Mouse (Mus musculus) monocyte, adult 2 months (primary cell): ENCODE measurements around the gene Calu.
A peak's percentile ranks its signal among the peaks of the same experiment; 100 is the strongest.
"Not testable (repeated sequence)": the region's sequence is repeated elsewhere in the genome, so short reads cannot be mapped to it uniquely, and the experiment has no call there.

Source experiments
- DNase-seq, 2 experiments: peaks; one replicate each; pipeline ENCODE4 v3.0.0; 2022; ENCODE audit warnings: low spot score in 2 of 2, low read depth in 1 of 2

The Calu gene

GRCm38 (mm10) chr6:29347665-29348370 lies at the start of gene Calu:
Gene Calu, plus strand, starts transcription at chr6:29348069.
- DNase-seq = peak; percentile 95 to 97

DNA sequence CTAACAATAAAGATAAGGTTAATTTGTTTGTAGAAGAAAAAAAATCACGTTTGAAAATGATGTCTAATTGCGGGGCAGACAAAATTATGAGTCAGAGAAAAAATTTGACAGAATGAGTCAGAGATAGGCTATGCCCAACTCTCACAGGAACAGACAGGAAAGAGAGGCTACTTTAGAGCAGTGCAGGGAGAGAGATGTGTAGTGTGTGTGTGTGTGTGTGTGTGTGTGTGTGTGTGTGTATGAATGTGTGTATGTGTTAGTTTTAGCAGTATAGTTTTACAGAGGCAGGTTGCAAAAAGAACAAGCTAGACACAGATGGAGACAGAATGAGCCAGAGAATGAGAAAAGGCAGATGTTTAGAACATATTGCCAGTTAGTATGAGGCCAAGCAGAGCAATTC lies 48.8 kb upstream of the Calu start:
- no peak for DNase-seq

- no peak for DNase-seq
These were observed 44.6 kb upstream of the Calu start for GRCm38 (mm10) chr6:29303251-29303650.

GRCm38 (mm10) chr6:29303726-29304125 lies 44.1 kb upstream of the Calu start:
- DNase-seq = no peak

GRCm38 (mm10) chr6:29305462-29305861 lies 42.4 kb upstream of the Calu start:
- DNase-seq = no peak

DNA sequence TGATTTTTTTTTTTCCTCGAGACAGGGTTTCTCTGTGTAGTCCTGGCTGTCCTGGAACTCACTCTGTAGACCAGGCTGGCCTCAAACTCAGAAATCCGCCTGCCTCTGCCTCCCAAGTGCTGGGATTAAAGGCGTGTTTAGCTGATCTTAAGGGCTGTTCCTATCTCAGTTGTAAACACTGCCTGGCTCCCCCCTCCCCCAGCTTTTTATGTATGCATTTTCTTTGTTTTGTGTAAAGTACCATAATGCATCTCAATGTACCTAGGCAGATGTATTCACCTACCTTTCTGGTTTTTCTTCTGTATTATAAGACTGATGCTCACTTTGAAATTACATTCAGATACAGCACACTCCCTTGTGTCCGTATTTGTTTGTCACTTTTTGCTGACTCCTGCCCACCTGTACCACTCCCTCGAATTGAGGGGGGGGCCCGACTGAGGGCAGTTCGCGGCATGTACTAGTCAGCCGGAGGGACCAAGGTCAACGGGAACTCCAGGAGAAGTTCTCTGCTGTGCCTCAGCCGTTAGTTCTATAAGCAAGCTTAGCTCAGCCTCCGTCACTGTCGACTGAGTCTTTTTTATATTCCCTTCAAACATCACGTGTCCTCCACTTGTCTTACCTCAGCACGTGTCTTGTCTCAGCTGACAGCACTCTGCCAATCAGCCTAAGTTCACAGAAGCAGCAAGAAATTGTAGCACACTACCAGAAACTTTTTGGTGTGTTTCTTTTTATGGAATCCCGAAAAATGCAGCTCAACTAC lies 38.8 kb upstream of the Calu start:
- no peak for DNase-seq

DNA sequence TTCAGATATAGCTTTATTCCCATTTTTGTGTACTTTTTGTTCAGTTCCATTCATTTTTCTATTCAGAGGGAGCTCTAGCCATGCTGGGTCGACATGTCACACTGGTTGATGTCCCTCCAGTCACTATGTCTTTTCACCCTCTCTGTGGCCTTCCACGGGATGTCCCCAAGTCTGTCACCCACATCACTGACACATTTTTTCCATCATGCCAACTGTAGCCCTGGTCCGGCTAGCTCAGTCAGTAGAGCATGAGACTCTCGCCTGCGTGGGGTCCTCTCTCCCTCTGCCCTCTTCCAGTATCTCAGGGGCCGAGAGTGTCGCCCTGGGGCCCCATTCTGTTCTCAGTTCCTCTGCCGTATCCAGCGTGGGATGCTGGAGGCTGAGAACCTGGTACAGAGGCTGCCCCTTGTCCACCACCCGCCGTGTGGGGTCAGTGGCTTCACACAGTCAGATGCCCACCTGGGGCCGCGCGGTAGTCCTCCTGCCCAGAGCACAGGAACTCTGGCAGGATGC lies 34.1 kb upstream of the Calu start:
- DNase-seq = no peak

DNA sequence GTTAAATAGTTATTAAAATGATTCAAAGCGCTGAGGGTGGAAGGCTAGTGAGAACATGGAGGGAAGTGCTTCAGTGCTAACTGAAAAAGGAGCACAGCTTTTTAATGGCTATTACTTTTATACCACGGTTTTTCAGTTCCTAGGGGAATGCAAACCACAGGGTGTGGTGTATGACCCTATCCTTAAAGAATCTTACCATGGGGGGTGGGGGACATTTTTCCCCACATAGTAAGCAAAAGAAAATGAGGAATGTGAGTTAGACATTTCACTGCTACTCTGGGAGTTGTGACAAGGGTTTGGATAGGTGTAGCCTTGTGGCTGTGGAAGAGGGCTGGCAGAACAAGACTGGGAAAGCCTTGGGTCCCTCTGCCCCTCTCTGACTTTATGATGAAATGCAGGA lies 30.6 kb upstream of the Calu start:
- DNase-seq = no peak

DNA sequence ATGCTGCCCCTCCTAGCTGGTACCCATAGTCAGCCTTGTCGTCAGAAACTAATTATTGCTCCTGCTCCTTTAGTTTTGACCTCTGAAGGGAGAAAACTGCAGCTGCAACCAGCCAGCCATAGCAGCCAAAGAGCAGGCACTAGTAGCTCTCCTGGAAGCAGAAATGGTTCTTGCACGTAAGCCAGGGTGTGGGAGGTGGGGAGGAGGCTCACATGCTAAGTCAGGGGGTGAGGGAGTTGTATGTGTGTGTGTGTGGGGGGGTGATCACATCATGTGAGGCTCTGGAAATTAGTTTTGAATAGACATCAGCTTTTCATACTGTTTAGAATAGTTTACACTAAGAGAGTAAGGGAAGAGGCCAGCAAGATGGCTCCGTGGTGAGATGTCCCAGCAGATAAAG lies 29.9 kb upstream of the Calu start:
- DNase-seq = no peak

GRCm38 (mm10) chr6:29318879-29319278 lies 29.0 kb upstream of the Calu start, which contains the start of gene Fam71f1:
Gene Fam71f1, plus strand, starts transcription at chr6:29319140.
- DNase-seq = no peak

DNA sequence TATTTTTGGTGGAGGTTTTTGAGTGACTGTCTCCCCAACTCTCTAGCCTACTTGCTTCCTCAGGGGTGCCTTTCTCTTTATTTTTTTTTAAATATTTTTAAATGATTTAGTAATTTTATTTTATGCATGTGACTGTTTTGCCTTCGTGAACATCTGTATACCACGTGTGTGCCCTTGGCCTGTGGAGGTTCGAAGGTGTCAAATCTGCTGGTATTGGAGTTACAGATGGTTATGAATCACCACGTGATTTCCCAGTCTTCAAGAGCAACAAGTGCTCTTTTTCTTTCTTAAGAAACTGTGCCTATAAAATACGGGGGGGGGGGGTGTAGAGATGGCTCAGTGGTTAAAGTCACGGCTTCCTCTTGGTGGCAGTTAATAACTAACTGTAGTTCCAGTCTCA lies 26.3 kb upstream of the Calu start:
- DNase-seq = no peak

DNA sequence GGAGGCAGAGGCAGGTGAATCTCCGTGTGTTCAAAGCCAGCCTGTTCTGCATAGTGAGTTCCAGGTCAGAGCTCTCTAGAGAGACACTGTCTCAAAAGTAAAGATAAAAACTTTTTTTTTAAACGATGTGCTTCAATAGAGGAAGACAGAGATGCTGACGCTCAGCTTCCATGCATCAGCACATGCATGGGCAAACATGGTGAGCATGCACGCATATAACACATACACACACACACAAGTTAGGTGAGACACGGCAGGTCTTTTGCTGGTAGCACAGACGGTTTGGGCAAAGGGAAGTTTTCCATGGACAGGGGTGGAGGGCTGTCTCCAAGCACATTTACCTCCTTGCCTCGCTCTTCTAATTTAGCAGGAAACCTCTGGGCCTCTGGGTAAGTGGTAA lies 25.7 kb upstream of the Calu start:
- DNase-seq = no peak

DNA sequence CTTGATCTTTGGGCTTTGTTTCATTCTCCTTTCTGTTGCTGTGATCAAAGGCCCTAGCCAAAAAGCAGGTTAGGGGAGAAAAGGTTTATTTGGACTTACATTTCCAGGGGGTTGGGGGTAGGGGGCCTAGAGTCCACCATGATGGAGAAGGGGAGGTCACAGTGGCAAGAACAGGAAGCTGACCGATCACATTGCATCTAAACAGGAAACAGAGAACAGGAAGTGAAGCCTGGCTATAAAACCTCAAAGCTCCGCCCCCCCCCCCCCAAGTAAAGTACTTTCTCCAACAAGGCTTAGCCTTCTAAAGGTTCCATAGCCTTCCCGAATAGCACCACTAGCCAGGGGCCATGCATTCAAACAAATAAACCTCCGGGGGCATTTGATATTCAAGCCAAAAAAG lies 25.1 kb upstream of the Calu start:
- no peak for DNase-seq

DNA sequence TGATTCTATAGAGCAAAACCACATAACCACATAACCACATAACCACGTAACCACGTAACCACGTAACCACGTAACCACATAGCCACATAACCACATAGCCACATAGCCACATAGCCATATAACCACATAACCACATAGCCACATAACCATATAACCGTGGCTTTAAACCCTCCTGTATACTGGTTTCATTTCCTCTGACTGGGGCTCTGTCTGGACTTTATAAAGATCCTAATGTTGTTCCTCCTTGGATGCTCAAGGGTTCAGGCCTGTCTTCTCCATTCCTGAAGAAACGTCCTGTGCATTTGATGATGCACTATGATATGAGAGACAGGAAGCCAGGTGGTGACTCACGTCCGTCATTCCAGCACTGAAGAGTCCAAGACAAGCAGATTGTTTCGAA lies 20.9 kb upstream of the Calu start:
- DNase-seq = no peak

DNA sequence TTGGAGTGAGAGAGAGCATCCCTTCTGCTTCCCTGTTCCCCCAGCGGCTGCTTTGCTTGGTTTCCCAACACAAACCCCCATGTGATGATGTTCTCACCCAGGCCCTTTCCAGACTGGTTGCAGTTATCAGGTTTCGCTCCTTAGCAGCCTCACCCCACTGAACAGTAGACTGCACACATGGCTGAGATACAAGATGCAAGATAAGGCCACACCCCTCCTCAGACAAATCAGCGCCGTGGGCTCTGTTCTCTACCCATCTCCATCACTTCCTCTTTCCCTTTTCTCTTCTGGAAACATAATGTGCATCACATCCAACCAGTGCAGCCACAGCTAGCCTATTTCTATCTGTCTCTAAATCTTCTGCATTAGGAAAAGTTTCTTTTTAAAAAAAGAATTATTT lies 18.4 kb upstream of the Calu start:
- DNase-seq = no peak

DNA sequence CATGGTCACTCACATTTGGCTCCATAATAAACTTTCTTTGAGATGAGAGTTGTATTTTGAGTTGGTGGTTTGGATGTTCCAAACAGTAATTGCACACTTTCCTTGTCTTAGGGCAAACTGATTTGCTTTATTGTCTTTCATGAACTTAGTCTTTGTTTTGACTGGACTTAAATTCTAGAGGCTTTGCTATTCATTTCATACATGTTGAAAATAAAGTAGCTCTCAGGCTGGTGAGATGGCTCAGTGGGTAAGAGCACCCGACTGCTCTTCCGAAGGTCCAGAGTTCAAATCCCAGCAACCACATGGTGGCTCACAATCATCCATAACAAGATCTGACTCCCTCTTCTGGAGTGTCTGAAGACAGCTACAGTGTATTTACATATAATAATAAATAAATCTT lies 1.4 kb upstream of the Calu start:
- DNase-seq = not testable (repeated sequence)

DNA sequence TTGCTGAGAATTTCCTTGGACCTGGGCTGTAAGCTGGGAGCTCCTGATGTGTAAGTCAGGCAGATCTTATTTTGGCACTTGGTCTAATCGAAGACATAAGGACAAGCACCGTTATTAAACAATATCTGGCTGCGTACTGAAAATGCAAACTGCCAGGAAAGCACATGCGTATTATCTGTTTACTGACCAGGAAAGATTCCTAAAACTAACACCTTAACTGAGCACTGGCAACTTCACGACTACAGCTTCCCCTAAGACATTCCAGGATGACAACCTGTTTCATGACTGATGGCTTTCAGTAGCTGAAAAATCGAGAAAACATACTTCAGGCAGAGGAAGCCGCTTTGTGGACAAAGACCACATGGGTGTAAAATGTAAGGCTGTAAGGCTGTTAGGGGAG lies 680 bp upstream of the Calu start:
- DNase-seq = no peak

- DNase-seq = no peak
These were observed 479 bp downstream of the Calu start for GRCm38 (mm10) chr6:29348371-29348724.

- DNase-seq = no peak
These were observed 3.7 kb downstream of the Calu start for GRCm38 (mm10) chr6:29351613-29352012.

- DNase-seq = no peak
These were observed 4.9 kb downstream of the Calu start for GRCm38 (mm10) chr6:29352816-29353215.

- DNase-seq = no peak
These were observed 11.5 kb downstream of the Calu start for GRCm38 (mm10) chr6:29359386-29359785.

DNA sequence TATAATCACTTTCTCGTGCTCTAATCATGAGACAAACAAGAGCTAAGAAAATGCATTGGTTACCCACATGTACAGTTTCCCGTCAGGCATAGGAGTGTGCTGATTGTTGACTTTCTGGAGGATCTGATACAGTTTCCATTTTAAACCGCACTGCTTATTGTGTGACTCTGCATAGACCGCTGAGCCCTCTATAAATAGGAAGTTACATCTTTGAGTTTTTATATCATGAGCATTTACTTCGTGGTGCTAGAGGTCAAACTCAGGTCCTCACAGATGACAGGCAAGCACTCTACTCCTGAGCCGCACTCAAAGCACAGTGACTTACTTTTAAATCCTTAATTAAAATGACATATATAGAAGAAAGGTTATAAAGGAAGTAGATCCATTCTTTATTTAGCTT lies 12.3 kb downstream of the Calu start:
- DNase-seq = no peak
